Mouse (Mus musculus) liver, embryonic 12.5 days (tissue): ENCODE data around the gene Lmtk2. TPM values are rescaled to one million over a fixed set of nuclear protein-coding genes. Genes with fewer than 3 reads are reported as not detected.
A peak's percentile ranks its signal among the peaks of the same experiment; 100 is the strongest.

Experiments used
- ATAC-seq: fragments of 200-750 bp; cut with Nextera tagmentation; 2 replicates; pipeline ENCODE4 v1.8.0; 2017; ENCODE audit warnings: moderate number of reproducible peaks, mild to moderate bottlenecking, moderate library complexity
- H3K27ac ChIP-seq: fragments of 300-500 bp; sonication (generic); 2 replicates; pipeline ENCODE4 v1.5.1; 2016; ENCODE audit warnings: mild to moderate bottlenecking
- H3K27me3 ChIP-seq: fragments of 300-500 bp; sonication (generic); replicated peaks from 2 replicates; pipeline ENCODE4 v1.6.1; 2016; ENCODE audit warnings: mild to moderate bottlenecking, moderate library complexity
- H3K36me3 ChIP-seq: fragments of 300-500 bp; sonication (generic); 2 replicates; pipeline ENCODE4 v1.6.1; 2016; ENCODE audit warnings: mild to moderate bottlenecking, moderate library complexity
- H3K4me1 ChIP-seq: fragments of 300-500 bp; sonication (generic); 2 replicates; pipeline ENCODE4 v1.6.1; 2016
- H3K4me2 ChIP-seq: fragments of 300-500 bp; sonication (generic); 2 replicates; pipeline ENCODE4 v1.6.1; 2016; ENCODE audit warnings: mild to moderate bottlenecking, moderate library complexity
- H3K4me3 ChIP-seq: fragments of 300-500 bp; sonication (generic); 2 replicates; pipeline ENCODE4 v1.5.1; 2016; ENCODE audit warnings: mild to moderate bottlenecking, moderate library complexity
- H3K9ac ChIP-seq: fragments of 300-500 bp; sonication (generic); 2 replicates; pipeline ENCODE4 v1.6.1; 2016; ENCODE audit warnings: mild to moderate bottlenecking, moderate library complexity
- H3K9me3 ChIP-seq: fragments of 300-500 bp; sonication (generic); replicated peaks from 2 replicates; pipeline ENCODE4 v1.6.1; 2016; ENCODE audit warnings: mild to moderate bottlenecking, moderate library complexity
- WGBS: fragments of 180-500 bp; shearing (Covaris S2); methylation state at CpG from one replicate; pipeline ENCODE4 v1.1.7; 2016; ENCODE audit not compliant: insufficient replicate concordance; 5-methylcytosine and 5-hydroxymethylcytosine counted together
- polyA plus RNA-seq: library from polyadenylated mRNA; unstranded; fragments of >200 nt; fragmentation: Nextera tagmentation; extraction: Ambion mirVana; gene quantifications from 2 replicates; pipeline ENCODE4 v1.2.1, GENCODE M21; 2016

The Lmtk2 gene
- polyA plus RNA-seq, 1 experiment from 2014 or later: 4.1 TPM

DNA sequence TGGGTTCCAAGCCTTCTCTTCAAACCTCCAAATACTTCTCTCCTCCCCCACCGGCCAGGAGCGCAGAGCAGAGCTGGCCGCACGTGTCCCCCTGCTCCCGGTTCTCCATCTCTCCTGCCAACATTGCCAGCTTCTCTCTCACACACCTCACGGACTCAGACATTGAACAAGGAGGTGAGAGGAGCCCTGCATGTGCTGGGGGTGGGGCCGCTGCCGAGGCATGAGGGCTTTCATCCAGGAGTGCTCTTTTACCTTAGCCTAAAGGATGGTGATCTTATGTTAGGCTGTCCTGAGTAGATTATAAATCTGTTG lies 83.0 kb downstream of the Lmtk2 start:
- Histone ChIP-seq H3K27me3 (no peaks in the 10 kb centered on the region), H3K4me3 (no peak overlapping the region), H3K9ac (no peak overlapping the region), H3K4me2 (peak overlapping the region; percentile 3; the same call in 1 of the 2 replicates), H3K4me1 (peaks cover 17% of the 10 kb centered on the region), H3K9me3 (no peaks in the 10 kb centered on the region), H3K27ac (no peak overlapping the region), H3K36me3 (peaks cover 53% of the 10 kb centered on the region)
- ATAC-seq: no peak
- WGBS: 64% methylated on average over 8 of the region's 8 CpGs

DNA sequence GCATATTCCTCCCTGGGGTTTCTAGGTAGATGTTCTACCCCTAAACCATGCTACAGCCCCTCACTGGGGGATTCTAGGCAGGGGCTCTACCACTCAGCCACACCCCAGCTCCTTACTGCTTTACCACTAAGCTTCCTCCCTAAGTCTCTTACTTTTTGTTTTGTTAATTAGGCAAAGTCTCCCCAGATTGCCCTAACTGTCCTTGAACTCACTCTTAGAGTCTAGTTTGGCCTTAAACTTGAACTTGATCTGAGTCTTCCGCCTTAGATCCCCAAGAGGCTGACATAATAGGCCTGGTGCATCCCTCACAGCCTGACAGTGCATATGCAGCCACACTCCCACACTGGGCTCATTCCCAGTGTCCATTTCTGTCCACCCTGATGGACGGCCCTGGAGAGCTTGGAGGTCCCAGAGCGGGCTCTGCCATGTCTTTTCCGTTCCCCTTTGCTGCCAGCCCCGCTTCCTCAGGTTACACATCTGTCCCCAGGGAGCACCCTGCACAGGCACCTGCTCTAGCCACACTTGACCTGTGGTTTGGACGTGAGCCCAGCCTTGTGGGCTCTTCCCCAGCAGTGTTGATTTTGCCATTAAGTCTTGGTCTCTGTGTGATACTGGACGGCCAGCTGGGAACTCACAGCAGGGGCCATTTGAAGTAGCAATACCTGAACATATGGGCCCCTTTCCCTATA lies 83.6 kb downstream of the Lmtk2 start:
- Histone ChIP-seq H3K4me1 (peaks cover 17% of the 10 kb centered on the region), H3K9ac (no peak overlapping the region), H3K27me3 (no peaks in the 10 kb centered on the region), H3K4me3 (no peak overlapping the region), H3K9me3 (no peaks in the 10 kb centered on the region), H3K4me2 (no peak overlapping the region), H3K27ac (no peak overlapping the region), H3K36me3 (peaks cover 51% of the 10 kb centered on the region)
- no peak for ATAC-seq
- 82% methylated on average over 7 of the region's 7 CpGs for WGBS

GRCm38 (mm10) chr5:144184350-144185045 lies 84.3 kb downstream of the Lmtk2 start:
- no peak for ATAC-seq
- Histone ChIP-seq H3K36me3 (peaks cover 44% of the 10 kb centered on the region), H3K4me1 (peaks cover 23% of the 10 kb centered on the region), H3K9ac (no peak overlapping the region), H3K4me3 (no peak overlapping the region), H3K9me3 (no peaks in the 10 kb centered on the region), H3K27me3 (no peaks in the 10 kb centered on the region), H3K4me2 (no peak overlapping the region), H3K27ac (no peak overlapping the region)
- WGBS: 87% methylated on average over 21 of the region's 21 CpGs

GRCm38 (mm10) chr5:144188422-144188821 lies 88.2 kb downstream of the Lmtk2 start:
- Histone ChIP-seq H3K27ac (no peak overlapping the region), H3K4me3 (no peak overlapping the region), H3K9me3 (no peaks in the 10 kb centered on the region), H3K4me1 (peaks cover 31% of the 10 kb centered on the region), H3K9ac (no peak overlapping the region), H3K27me3 (no peaks in the 10 kb centered on the region), H3K36me3 (peaks cover 32% of the 10 kb centered on the region), H3K4me2 (no peak overlapping the region)
- 76% methylated on average over 6 of the region's 6 CpGs for WGBS
- no peak for ATAC-seq

DNA sequence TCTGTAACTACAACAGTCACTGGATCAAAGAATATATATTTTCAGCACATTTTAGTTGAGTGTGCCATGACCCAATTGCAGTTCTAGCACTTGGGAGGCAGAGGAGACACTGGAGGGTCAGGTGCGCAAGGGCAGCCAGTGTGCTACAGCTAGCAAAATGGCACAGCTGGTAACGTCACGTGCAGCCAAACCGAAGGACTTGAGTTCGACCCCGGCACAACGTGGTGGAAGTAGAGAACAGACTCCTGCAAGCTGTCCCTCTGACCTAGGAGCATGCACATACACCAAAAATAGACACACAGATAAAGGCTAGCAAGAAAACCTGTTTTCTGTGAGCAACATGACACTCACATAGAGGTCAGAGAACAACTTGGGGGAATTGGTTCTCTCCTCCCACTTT lies 89.1 kb downstream of the Lmtk2 start:
- H3K27me3 ChIP-seq: no peaks in the 10 kb centered on the region
- no peaks in the 10 kb centered on the region for H3K9me3 ChIP-seq
- peaks cover 32% of the 10 kb centered on the region for H3K36me3 ChIP-seq
- peak overlapping the region; percentile 72 for H3K4me2 ChIP-seq
- ATAC-seq: no peak
- H3K27ac ChIP-seq: no peak overlapping the region
- no peak overlapping the region for H3K4me3 ChIP-seq
- H3K9ac ChIP-seq: no peak overlapping the region
- peaks cover 31% of the 10 kb centered on the region for H3K4me1 ChIP-seq
- WGBS: 56% methylated on average over 7 of the region's 7 CpGs

GRCm38 (mm10) chr5:144189950-144190583 lies 89.8 kb downstream of the Lmtk2 start, which contains the start of gene Bhlha15:
Bhlha15 (plus strand) TSS chr5:144190286.
- no peaks in the 10 kb centered on the region for H3K27me3 ChIP-seq
- ATAC-seq: peak; percentile 81
- 0 out of 2 replicates have a peak within 1 kb of the TSS, but pooled peaks have one; percentile 29 for H3K9ac ChIP-seq
- no peaks in the 10 kb centered on the region for H3K9me3 ChIP-seq
- H3K4me3 ChIP-seq: peak within 1 kb of the TSS; percentile 42
- H3K4me1 ChIP-seq: peaks cover 31% of the 10 kb centered on the region
- H3K27ac ChIP-seq: no peak within 1 kb of the TSS
- peaks cover 24% of the 10 kb centered on the region for H3K36me3 ChIP-seq
- 6% methylated on average over 25 of the region's 26 CpGs for WGBS
- peak within 1 kb of the TSS; percentile 72 for H3K4me2 ChIP-seq

DNA sequence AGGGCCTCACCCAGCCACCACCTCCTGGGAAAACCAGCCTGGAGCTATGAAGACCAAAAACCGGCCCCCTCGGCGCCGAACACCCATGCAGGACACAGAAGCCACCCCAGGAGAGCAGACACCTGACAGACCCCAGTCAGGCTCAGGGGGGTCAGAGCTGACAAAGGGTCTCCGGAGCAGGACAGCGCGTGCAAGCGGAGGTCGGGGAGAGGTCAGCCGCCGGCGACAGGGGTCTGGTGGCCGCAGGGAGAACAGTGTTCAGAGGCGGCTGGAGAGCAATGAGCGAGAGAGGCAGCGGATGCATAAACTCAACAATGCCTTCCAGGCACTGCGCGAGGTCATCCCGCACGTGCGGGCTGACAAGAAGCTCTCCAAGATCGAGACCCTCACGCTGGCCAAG lies 90.8 kb downstream of the Lmtk2 start:
- H3K9ac ChIP-seq: no peak overlapping the region
- ATAC-seq: no peak
- no peak overlapping the region for H3K4me3 ChIP-seq
- 86% methylated on average over 23 of the region's 23 CpGs for WGBS
- peaks cover 31% of the 10 kb centered on the region for H3K4me1 ChIP-seq
- no peaks in the 10 kb centered on the region for H3K9me3 ChIP-seq
- H3K27ac ChIP-seq: no peak overlapping the region
- peak overlapping the region; percentile 72 for H3K4me2 ChIP-seq
- no peaks in the 10 kb centered on the region for H3K27me3 ChIP-seq
- H3K36me3 ChIP-seq: peaks cover 15% of the 10 kb centered on the region

- H3K9me3 ChIP-seq: no peaks in the 10 kb centered on the region
- H3K4me1 ChIP-seq: peaks cover 31% of the 10 kb centered on the region
- 50% methylated on average over 6 of the region's 6 CpGs for WGBS
- no peak overlapping the region for H3K27ac ChIP-seq
- H3K4me2 ChIP-seq: no peak overlapping the region
- no peak overlapping the region for H3K4me3 ChIP-seq
- no peak for ATAC-seq
- 0 out of 2 replicates have a peak, but pooled peaks cover 4% of the 10 kb centered on the region for H3K36me3 ChIP-seq
- no peak overlapping the region for H3K9ac ChIP-seq
- H3K27me3 ChIP-seq: no peaks in the 10 kb centered on the region
Measured at GRCm38 (mm10) chr5:144192673-144193072, 92.4 kb downstream of the Lmtk2 start.

- no peak overlapping the region for H3K4me3 ChIP-seq
- H3K27me3 ChIP-seq: no peaks in the 10 kb centered on the region
- H3K36me3 ChIP-seq: no peaks in the 10 kb centered on the region
- no peak overlapping the region for H3K4me2 ChIP-seq
- H3K4me1 ChIP-seq: peaks cover 27% of the 10 kb centered on the region
- ATAC-seq: no peak
- no peak overlapping the region for H3K9ac ChIP-seq
- H3K27ac ChIP-seq: no peak overlapping the region
- H3K9me3 ChIP-seq: no peaks in the 10 kb centered on the region
- 70% methylated on average over 7 of the region's 7 CpGs for WGBS
Measured at GRCm38 (mm10) chr5:144194416-144194815, 94.2 kb downstream of the Lmtk2 start.

GRCm38 (mm10) chr5:144195567-144195966 lies 95.3 kb downstream of the Lmtk2 start:
- H3K27me3 ChIP-seq: no peaks in the 10 kb centered on the region
- no peak overlapping the region for H3K9ac ChIP-seq
- 77% methylated on average over 8 of the region's 8 CpGs for WGBS
- no peak overlapping the region for H3K4me2 ChIP-seq
- no peak overlapping the region for H3K27ac ChIP-seq
- H3K4me1 ChIP-seq: peaks cover 15% of the 10 kb centered on the region
- no peak for ATAC-seq
- H3K4me3 ChIP-seq: no peak overlapping the region
- H3K36me3 ChIP-seq: no peaks in the 10 kb centered on the region
- no peaks in the 10 kb centered on the region for H3K9me3 ChIP-seq

GRCm38 (mm10) chr5:144200616-144201015 lies 100.4 kb downstream of the Lmtk2 start:
- peaks cover 5% of the 10 kb centered on the region for H3K9me3 ChIP-seq
- H3K36me3 ChIP-seq: peaks cover 25% of the 10 kb centered on the region
- 88% methylated on average over 11 of the region's 11 CpGs for WGBS
- no peak overlapping the region for H3K4me2 ChIP-seq
- no peaks in the 10 kb centered on the region; the same call in 1 of the 2 replicates for H3K4me1 ChIP-seq
- H3K27me3 ChIP-seq: no peaks in the 10 kb centered on the region
- no peak overlapping the region for H3K9ac ChIP-seq
- no peak for ATAC-seq
- H3K27ac ChIP-seq: no peak overlapping the region
- H3K4me3 ChIP-seq: no peak overlapping the region

- Histone ChIP-seq H3K27me3 (no peaks in the 10 kb centered on the region), H3K4me1 (no peaks in the 10 kb centered on the region; the same call in 1 of the 2 replicates), H3K36me3 (peaks cover 26% of the 10 kb centered on the region), H3K9ac (no peak overlapping the region), H3K4me2 (no peak overlapping the region), H3K9me3 (peaks cover 5% of the 10 kb centered on the region), H3K4me3 (no peak overlapping the region), H3K27ac (no peak overlapping the region)
- no peak for ATAC-seq
- 83% methylated on average over 6 of the region's 6 CpGs for WGBS
Measured at GRCm38 (mm10) chr5:144202430-144202829, 102.2 kb downstream of the Lmtk2 start.
